Mouse (Mus musculus): Measurements from ENCODE around the gene Fthl17c.
"Not testable (repeated sequence)": the region's sequence is repeated elsewhere in the genome, so short reads cannot be mapped to it uniquely, and the experiment has no call there.

The Fthl17c gene

GRCm38 (mm10) chrX:8976459-8976858 is at the start of gene Fthl17c:
Fthl17c (minus strand) TSS chrX:8976559.
- in situ Hi-C loops (cut with MboI; ENCODE audit: unreplicated experiment in 2 of 2) = not testable (repeated sequence)

GRCm38 (mm10) chrX:9019481-9019880 is 43.1 kb upstream of the Fthl17c start:
- in situ Hi-C loops (cut with MboI; ENCODE audit: unreplicated experiment in 2 of 2) = no loop called here

DNA sequence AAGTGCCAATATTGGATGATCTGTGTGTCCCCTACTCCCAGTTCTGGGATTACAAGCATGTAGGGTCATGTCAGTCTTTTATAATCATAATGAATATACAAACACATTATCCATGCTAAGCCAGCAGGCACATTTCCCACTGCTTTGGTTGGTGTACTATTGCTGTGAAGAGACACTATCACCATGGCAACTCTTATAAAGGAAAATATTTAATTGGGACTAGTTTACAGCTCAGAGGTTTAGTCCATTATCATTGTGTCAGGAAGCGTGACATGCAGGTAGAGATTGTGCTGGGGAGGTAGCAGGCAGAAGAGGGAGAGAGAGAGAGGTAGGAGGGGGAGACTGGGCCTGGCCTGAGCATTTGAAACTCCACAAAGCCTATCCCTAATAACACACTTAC is 39.7 kb upstream of the Fthl17c start:
- in situ Hi-C loops (cut with MboI; ENCODE audit: unreplicated experiment in 2 of 2) = no loop called here

GRCm38 (mm10) chrX:8986655-8987054 is 10.3 kb upstream of the Fthl17c start, which contains the start of gene Fthl17d:
Fthl17d (minus strand) TSS chrX:8986755.
- in situ Hi-C loops (cut with MboI; ENCODE audit: unreplicated experiment in 2 of 2) = not testable (repeated sequence)

GRCm38 (mm10) chrX:8964618-8965017 is 11.7 kb downstream of the Fthl17c start:
- in situ Hi-C loops (cut with MboI; ENCODE audit: unreplicated experiment in 2 of 2) = not testable (repeated sequence)

DNA sequence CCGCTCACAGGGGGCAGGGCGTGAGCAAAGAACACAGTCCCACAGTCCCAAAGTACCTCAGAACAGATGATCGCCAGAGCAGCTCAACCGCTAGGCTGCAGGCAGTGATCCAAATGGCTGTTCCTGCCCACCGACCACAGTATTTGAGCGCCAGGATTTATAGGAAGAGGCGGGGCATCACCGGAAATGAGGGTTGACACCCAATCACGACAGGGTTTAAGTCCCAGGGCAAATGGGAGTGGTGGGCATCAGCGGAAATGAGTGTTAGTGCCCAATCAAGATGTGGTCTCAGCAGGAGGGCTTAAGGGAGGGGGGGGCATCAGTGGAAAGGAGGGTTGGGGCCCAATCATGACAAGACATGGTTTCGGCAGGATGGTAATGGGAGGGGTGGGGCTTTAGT is 13.5 kb downstream of the Fthl17c start, which contains the start of gene Fthl17b:
TSS of gene Fthl17b (minus strand) at position 101 of the 400 bp plus-strand sequence.
- in situ Hi-C loops (cut with MboI; ENCODE audit: unreplicated experiment in 2 of 2) = not testable (repeated sequence)

DNA sequence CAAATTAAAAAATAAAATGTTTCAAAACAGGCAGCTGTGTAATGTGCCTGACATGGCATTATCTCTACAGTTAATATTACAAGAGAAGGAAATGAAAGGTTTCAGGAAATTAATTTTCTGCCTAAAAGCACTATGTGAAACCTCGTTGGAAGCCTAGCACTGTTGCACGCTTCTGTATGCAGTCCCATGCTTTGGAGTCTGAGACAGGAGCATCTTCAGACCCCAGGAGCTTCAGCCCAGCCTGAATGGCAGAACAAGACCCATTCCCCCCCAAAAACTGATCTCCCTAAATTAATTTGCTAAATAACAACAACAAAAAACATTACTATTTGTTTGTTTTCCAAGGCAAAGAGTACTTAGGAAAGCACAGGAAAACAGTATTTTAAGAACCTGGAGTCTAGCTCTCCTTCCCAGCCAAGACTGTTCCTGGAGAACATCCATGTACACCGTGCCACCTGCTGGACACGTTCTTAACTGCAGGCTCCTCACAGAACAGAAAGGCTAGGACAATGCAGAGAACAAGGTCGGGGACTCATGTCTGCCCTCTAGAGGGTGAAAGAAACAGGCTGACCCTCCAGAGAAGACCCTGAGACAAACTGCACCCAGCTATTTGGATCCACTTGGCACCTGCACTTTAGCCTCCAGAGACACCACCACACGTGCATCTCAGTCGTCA is 28.1 kb downstream of the Fthl17c start:
- in situ Hi-C loops (cut with MboI; ENCODE audit: unreplicated experiment in 2 of 2) = not testable (repeated sequence)

GRCm38 (mm10) chrX:8944041-8944440 is 32.3 kb downstream of the Fthl17c start:
- in situ Hi-C loops (cut with MboI; ENCODE audit: unreplicated experiment in 2 of 2) = no loop called here

- in situ Hi-C loops (cut with MboI; ENCODE audit: unreplicated experiment in 2 of 2) = no loop called here
Measured at GRCm38 (mm10) chrX:8927308-8927707, 49.1 kb downstream of the Fthl17c start.

Measured in v-Abl transformed pro-B cells (cell line).